Mouse (Mus musculus) small intestine, adult 10 weeks (tissue): Measurements from ENCODE around the gene Tdrd3. TPM values are rescaled to one million over a fixed set of nuclear protein-coding genes. Genes with fewer than 3 reads are reported as not detected.

ENCODE experiments used
- polyA plus RNA-seq: library from polyadenylated mRNA; stranded (reverse); fragments of 350-450 nt; fragmentation: Illumina TruSeq; extraction: RNeasy Lipid Tissue Mini Kit (QIAGEN cat#74804); gene quantifications from one replicate; pipeline ENCODE4 v1.2.3, GENCODE M21; 2014; ENCODE audit warnings: low replicate concordance

Tdrd3 gene
- polyA plus RNA-seq = 45.3 TPM

DNA sequence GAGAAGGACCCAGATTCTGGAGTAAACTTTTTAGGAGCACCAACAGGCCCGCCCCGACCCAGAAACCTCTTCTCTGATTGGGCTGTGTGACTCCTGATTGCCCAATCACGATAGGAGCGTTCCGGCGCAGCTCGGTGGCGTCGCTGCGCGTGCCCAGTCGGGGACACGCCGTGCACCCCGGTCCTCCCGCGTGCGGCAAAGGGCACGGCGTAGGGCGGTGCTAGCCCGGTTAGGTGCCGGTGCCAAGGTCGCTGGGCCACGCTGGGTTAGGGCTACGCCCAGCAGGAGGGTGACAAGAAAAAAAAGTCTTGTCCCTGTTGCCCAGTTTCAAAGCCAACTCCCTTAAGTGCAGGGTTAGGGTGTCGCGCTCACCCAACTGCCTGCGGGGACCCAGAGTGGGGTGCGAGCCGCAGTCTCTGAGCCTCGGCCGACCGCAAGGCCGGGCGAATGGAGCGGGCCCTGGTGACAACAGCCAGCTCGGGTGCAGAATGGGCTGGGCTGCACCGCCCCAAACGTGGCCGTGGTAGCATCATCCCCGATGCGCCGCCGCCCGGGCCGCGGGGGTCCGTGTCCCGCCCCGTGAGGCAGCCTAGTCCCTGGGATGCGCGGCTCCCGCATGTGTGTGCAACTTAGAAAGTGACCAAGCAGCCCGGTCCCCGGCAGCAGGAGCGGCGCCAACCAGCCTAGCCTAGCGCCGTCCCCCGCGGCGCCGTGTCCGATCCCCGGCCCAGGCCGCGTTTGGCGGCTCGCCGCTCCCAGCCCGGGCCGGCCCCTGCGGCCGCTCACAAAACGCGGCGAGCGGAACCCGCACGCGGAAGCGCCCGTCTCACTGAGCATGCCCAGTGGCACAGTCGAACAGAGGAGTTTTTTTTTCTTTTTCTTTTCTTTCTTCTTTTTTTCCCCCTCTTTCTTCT lies at the start of gene Tdrd3:
Gene Tdrd3 (plus strand): TSS at position 832 of the 914 bp plus-strand sequence.

